In the genomic region with DNA sequence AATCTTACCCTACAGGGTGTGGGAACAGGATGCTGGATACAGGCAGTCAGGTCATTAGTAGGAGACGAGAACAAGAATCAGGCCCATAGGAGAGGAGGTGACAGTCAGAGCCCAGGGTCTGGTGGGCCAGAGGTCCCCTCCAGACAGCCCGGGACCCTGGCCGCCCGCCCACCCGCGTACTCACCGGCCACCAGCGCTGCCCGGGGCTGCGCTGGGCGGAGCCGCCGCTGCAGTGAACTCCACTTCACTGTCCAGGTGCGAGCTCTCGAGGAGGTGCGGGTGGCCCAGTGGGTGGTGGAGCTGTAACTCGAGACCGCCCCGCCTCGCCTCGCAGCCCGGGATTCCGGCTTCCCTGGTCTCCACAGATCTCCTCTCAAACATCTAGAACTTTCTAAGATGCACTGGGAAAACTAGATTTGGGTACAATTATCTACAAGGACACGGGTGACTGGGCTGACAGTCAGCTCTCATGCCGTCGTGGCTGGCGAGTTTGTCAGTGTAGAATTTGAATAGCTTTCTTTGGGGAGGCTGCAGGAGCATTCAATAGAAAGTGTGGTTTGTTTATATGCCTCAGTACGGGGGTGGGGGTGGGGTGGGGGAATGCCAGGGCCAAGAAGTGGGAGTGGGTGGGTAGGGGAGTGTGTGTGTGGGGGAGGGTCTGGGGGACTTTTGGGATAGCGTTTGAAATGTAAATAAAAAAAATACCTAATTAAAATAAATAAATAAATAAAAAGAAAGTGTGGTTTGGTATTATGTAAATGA, we compare ENCODE assay signal across 9 mouse cellular contexts. TPM values are rescaled to one million over a fixed set of nuclear protein-coding genes. Genes with fewer than 3 reads are reported as not detected.
A peak's percentile ranks its signal among the peaks of the same experiment; 100 is the strongest.
DNase-seq lines count a peak whose midpoint lies in the region; ATAC-seq and TF ChIP-seq lines count a peak whose summit lies in the region.
"Had no signal": no experiment of that assay in that cellular context is flagged by ENCODE, and none has a peak within 500 bp of the region (broad histone marks: within the 10 kb centered on the region; RNA-seq: fewer than 3 reads in every experiment).

Gene Slc26a5 (minus strand): TSS at position 259 of the 762 bp plus-strand sequence.

- peak within 1 kb of the TSS; percentile 48 for H3K4me2 ChIP-seq in kidney, postnatal 0 days (ENCODE audit: low read length)
- H3K4me2 ChIP-seq in midbrain, embryonic 12.5 days (replicated peaks): peak within 1 kb of the TSS; percentile 54

- ATAC-seq in cerebellum, adult (ENCODE audit: insufficient number of reproducible peaks, low FRiP score, low TSS enrichment): peak; percentile 40; the same call in 1 of the 2 replicates
- 0 out of 2 replicates have a peak, but pooled peaks have one; percentile 40 for ATAC-seq in kidney, postnatal 0 days (replicated peaks; ENCODE audit: low FRiP score, low read depth)
- peak; percentile 63; the same call in 1 of the 2 replicates for ATAC-seq in midbrain, embryonic 12.5 days (ENCODE audit: low FRiP score, low read depth)

- 2% methylated on average over 29 of the region's 29 CpGs for WGBS in kidney, postnatal 0 days
- WGBS in midbrain, embryonic 12.5 days: under 1% methylated on average over 27 of the region's 29 CpGs

- no peaks in the 10 kb centered on the region for H3K9me3 ChIP-seq in kidney, postnatal 0 days (replicated peaks; ENCODE audit: low read length)
- H3K9me3 ChIP-seq in midbrain, embryonic 12.5 days: no peaks in the 10 kb centered on the region

- H3K27ac ChIP-seq in kidney, postnatal 0 days: no peak within 1 kb of the TSS
- H3K27ac ChIP-seq in midbrain, embryonic 12.5 days (replicated peaks): no peak within 1 kb of the TSS

- no peaks in the 10 kb centered on the region for H3K27me3 ChIP-seq in kidney, postnatal 0 days (ENCODE audit: insufficient read depth, low read length)
- H3K27me3 ChIP-seq in midbrain, embryonic 12.5 days: 0 out of 2 replicates have a peak, but pooled peaks cover 5% of the 10 kb centered on the region

- DNase-seq in cerebellum, adult 11 months: no peak
- peak; percentile 29 for DNase-seq in urinary bladder, adult 2 months (ENCODE audit: low spot score)
- DNase-seq in urinary bladder, postnatal 4 days (ENCODE audit: low spot score in 2 of 2): no peak
- DNase-seq in kidney, postnatal 0 days (ENCODE audit: low spot score): peak; percentile 10
- no peak for DNase-seq in thymus, postnatal 10 days (ENCODE audit: low spot score in 2 of 2)
- no peak for DNase-seq in spleen, postnatal 10 days (ENCODE audit: low spot score in 2 of 2)

- H3K4me1 ChIP-seq in kidney, postnatal 0 days (replicated peaks; ENCODE audit: insufficient read depth, low read length): no peaks in the 10 kb centered on the region
- H3K4me1 ChIP-seq in midbrain, embryonic 12.5 days: peaks cover 15% of the 10 kb centered on the region

- no peak for TF ChIP-seq CTCF in kidney, postnatal 0 days (IDR thresholded peaks at IDR 0.05; ENCODE audit: low read depth)

- 0 out of 2 replicates have a peak within 1 kb of the TSS, but pooled peaks have one; percentile 11 for H3K4me3 ChIP-seq in kidney, postnatal 0 days (replicated peaks; ENCODE audit: low read depth, low read length)
- peak within 1 kb of the TSS; percentile 30 for H3K4me3 ChIP-seq in midbrain, embryonic 12.5 days

- no peak within 1 kb of the TSS for H3K9ac ChIP-seq in kidney, postnatal 0 days (ENCODE audit: low read depth, low read length)
- no peak within 1 kb of the TSS; the same call in 1 of the 2 replicates for H3K9ac ChIP-seq in midbrain, embryonic 12.5 days (replicated peaks)

- no peaks in the 10 kb centered on the region for H3K36me3 ChIP-seq in kidney, postnatal 0 days (ENCODE audit: insufficient read depth, low read length)
- no peaks in the 10 kb centered on the region for H3K36me3 ChIP-seq in midbrain, embryonic 12.5 days

RNA-seq across cellular contexts. Expression of gene Slc26a5, which starts in this region (rescaled TPM):
- 0.22 TPM in 2 replicates for polyA plus RNA-seq in urinary bladder, adult 2 months (2012; rRNA removed)
- polyA plus RNA-seq in kidney, postnatal 0 days (2015; fragmentation: Nextera tagmentation; extraction: Ambion mirVana): not detected in 2 replicates
- 0.11 and 0.22 TPM in 2 replicates for polyA plus RNA-seq in midbrain, embryonic 12.5 days (2016; fragmentation: Nextera tagmentation; extraction: Ambion mirVana)
- polyA plus RNA-seq: C2C12 had no signal

Comparison
In these comparisons a context has a peak if more than half of its experiments do, and no peak if none do; other contexts are left out.
1. Peak in DNase-seq in urinary bladder, adult 2 months; RNA of the gene not detected or under 1 TPM.
2. Peak in DNase-seq, ATAC-seq, H3K4me3 ChIP-seq and H3K4me2 ChIP-seq in kidney, postnatal 0 days; RNA of the gene not detected or under 1 TPM.
3. Peak in ATAC-seq, H3K4me3 ChIP-seq and H3K4me2 ChIP-seq in midbrain, embryonic 12.5 days; RNA of the gene not detected or under 1 TPM.